In genomic region chr2:170496154-170496930, GRCm38 (mm10) we compare ENCODE assay signal across 8 mouse cellular contexts. TPM values are rescaled to one million over a fixed set of nuclear protein-coding genes. Genes with fewer than 3 reads are reported as not detected.
DNase-seq lines count a peak whose midpoint lies in the region; ATAC-seq and TF ChIP-seq lines count a peak whose summit lies in the region.

Gene Pfdn4, plus strand, starts transcription at chr2:170496428.

- H3K4me3 ChIP-seq in testis, adult 2 months (ENCODE audit: control insufficient read depth, low read depth, low read length): no peak within 1 kb of the TSS
- H3K4me3 ChIP-seq in heart, embryonic 15.5 days: peak within 1 kb of the TSS; percentile 27
- peak within 1 kb of the TSS; percentile 31 for H3K4me3 ChIP-seq in midbrain, embryonic 11.5 days (ENCODE audit: low read depth, low read length)

- H3K4me1 ChIP-seq in testis, adult 2 months (ENCODE audit: control insufficient read depth, insufficient read depth, low read length): peaks cover 3% of the 10 kb centered on the region
- H3K4me1 ChIP-seq in heart, embryonic 15.5 days (replicated peaks): peaks cover 8% of the 10 kb centered on the region
- H3K4me1 ChIP-seq in midbrain, embryonic 11.5 days (ENCODE audit: control insufficient read depth, insufficient read depth, low read length): peaks cover 12% of the 10 kb centered on the region

- no peaks in the 10 kb centered on the region; the same call in 1 of the 2 replicates for H3K27me3 ChIP-seq in testis, adult 2 months (ENCODE audit: control insufficient read depth, insufficient read depth, low read length)
- H3K27me3 ChIP-seq in heart, embryonic 15.5 days: peaks cover 96% of the 10 kb centered on the region
- H3K27me3 ChIP-seq in midbrain, embryonic 11.5 days (ENCODE audit: control insufficient read depth, insufficient read depth, low read length): peaks cover 42% of the 10 kb centered on the region

- TF ChIP-seq POLR2A in testis, adult 2 months (IDR thresholded peaks at IDR 0.05; ENCODE audit: control insufficient read depth, low read depth, low read length): no peak

- DNase-seq in testis, postnatal 14 days (ENCODE audit: low spot score): no peak
- peak; percentile 45 for DNase-seq in embryo, embryonic 9.5 days (ENCODE audit: extremely low spot score)
- peak in 1 of 2 experiments; percentile 24 for DNase-seq in layer of hippocampus, postnatal 14 days (ENCODE audit: low spot score in 2 of 2)
- DNase-seq in midbrain, embryonic 11.5 days (ENCODE audit: low spot score, missing footprints): peak; percentile 95
- DNase-seq in B cell, adult 2 months: no peak

- no peak for TF ChIP-seq CTCF in testis, adult 2 months (IDR thresholded peaks at IDR 0.05; ENCODE audit: control insufficient read depth, insufficient read depth, insufficient replicate concordance, low read depth, low read length)

- no peak for ATAC-seq in heart, embryonic 15.5 days (replicated peaks; ENCODE audit: insufficient number of reproducible peaks, insufficient read depth, low FRiP score, low read depth)
- ATAC-seq in midbrain, embryonic 11.5 days (ENCODE audit: low FRiP score): no peak; the same call in 1 of the 2 replicates
- ATAC-seq in frontal cortex, adult (ENCODE audit: low TSS enrichment): no peak; the same call in 1 of the 2 replicates

- H3K9ac ChIP-seq in heart, embryonic 15.5 days: no peak within 1 kb of the TSS
- peak within 1 kb of the TSS; percentile 20; the same call in 1 of the 2 replicates for H3K9ac ChIP-seq in midbrain, embryonic 11.5 days (ENCODE audit: low read length)

- H3K4me2 ChIP-seq in heart, embryonic 15.5 days: peak within 1 kb of the TSS; percentile 47
- peak within 1 kb of the TSS; percentile 54 for H3K4me2 ChIP-seq in midbrain, embryonic 11.5 days

- 2% methylated on average over 46 of the region's 46 CpGs for WGBS in heart, embryonic 15.5 days
- WGBS in midbrain, embryonic 11.5 days: under 1% methylated on average over 46 of the region's 46 CpGs

- no peak within 1 kb of the TSS for H3K27ac ChIP-seq in testis, adult 2 months (ENCODE audit: control insufficient read depth, insufficient read depth, low read depth, low read length)
- no peak within 1 kb of the TSS for H3K27ac ChIP-seq in heart, embryonic 15.5 days
- H3K27ac ChIP-seq in midbrain, embryonic 11.5 days (ENCODE audit: low read depth, low read length): no peak within 1 kb of the TSS

- no peaks in the 10 kb centered on the region for H3K9me3 ChIP-seq in heart, embryonic 15.5 days (replicated peaks)
- H3K9me3 ChIP-seq in midbrain, embryonic 11.5 days (ENCODE audit: control insufficient read depth, low read length): no peaks in the 10 kb centered on the region

- H3K36me3 ChIP-seq in testis, adult 2 months (ENCODE audit: control insufficient read depth, insufficient read depth, low read length): no peaks in the 10 kb centered on the region
- no peaks in the 10 kb centered on the region for H3K36me3 ChIP-seq in heart, embryonic 15.5 days
- H3K36me3 ChIP-seq in midbrain, embryonic 11.5 days (ENCODE audit: control insufficient read depth, insufficient read depth, low read length): no peaks in the 10 kb centered on the region

RNA-seq across cellular contexts. Expression of gene Pfdn4, which starts in this region (rescaled TPM):
- polyA plus RNA-seq in testis, adult 2 months (2012; rRNA removed): 7.7 and 10.8 TPM in 2 replicates
- polyA plus RNA-seq in heart, embryonic 15.5 days (2015; fragmentation: Nextera tagmentation; extraction: Ambion mirVana): 38.9 and 50.7 TPM in 2 replicates
- 10 to 100 TPM; 32.3 to 34.8 TPM for total RNA-seq in layer of hippocampus, postnatal 14 days (2021)
- 118 and 138 TPM in 2 replicates for polyA plus RNA-seq in midbrain, embryonic 11.5 days (2014; fragmentation: Nextera tagmentation; extraction: Ambion mirVana)

Comparison
In these comparisons a context has a peak if more than half of its experiments do, and no peak if none do; other contexts are left out.
1. DNase-seq: peak in embryo, embryonic 9.5 days (single experiment) and midbrain, embryonic 11.5 days (single experiment); none in testis, postnatal 14 days (single experiment) and B cell, adult 2 months (0 of 2).